Mouse (Mus musculus) limb, embryonic 14.5 days (tissue): ENCODE results near the gene Sh3d19. TPM values are rescaled to one million over a fixed set of nuclear protein-coding genes. Genes with fewer than 3 reads are reported as not detected.

ENCODE experiments used
- ATAC-seq: fragments of 200-750 bp; cut with Nextera tagmentation; 2 replicates; pipeline ENCODE4 v1.8.0; 2017; ENCODE audit warnings: low read depth, moderate number of reproducible peaks, moderate TSS enrichment; ENCODE audit not compliant: low FRiP score
- DNase-seq: peaks from one replicate; pipeline ENCODE4 v3.0.0-alpha.2; 2015; ENCODE audit warnings: low spot score
- H3K27ac ChIP-seq: fragments of 300-500 bp; sonication (generic); replicated peaks from 2 replicates; pipeline ENCODE4 v1.5.1; 2014; ENCODE audit warnings: low read depth, mild to moderate bottlenecking, low read length, moderate library complexity, mixed read lengths
- H3K27me3 ChIP-seq: fragments of 300-500 bp; sonication (generic); 2 replicates; pipeline ENCODE4 v1.6.1; 2014; ENCODE audit warnings: low read length, mixed read lengths; ENCODE audit not compliant: control insufficient read depth, insufficient read depth
- H3K36me3 ChIP-seq: fragments of 300-500 bp; sonication (generic); 2 replicates; pipeline ENCODE4 v1.6.1; 2014; ENCODE audit warnings: mild to moderate bottlenecking, low read length, moderate library complexity, mixed read lengths; ENCODE audit not compliant: control insufficient read depth, insufficient read depth
- H3K4me1 ChIP-seq: fragments of 300-500 bp; sonication (generic); 2 replicates; pipeline ENCODE4 v1.6.1; 2014; ENCODE audit warnings: antibody characterized with exemption, low read length, mixed read lengths; ENCODE audit not compliant: control insufficient read depth, insufficient read depth
- H3K4me2 ChIP-seq: fragments of 300-500 bp; sonication (generic); replicated peaks from 2 replicates; pipeline ENCODE4 v1.6.1; 2014; ENCODE audit warnings: low read depth, mild to moderate bottlenecking, low read length, moderate library complexity; ENCODE audit not compliant: severe bottlenecking
- H3K4me3 ChIP-seq: fragments of 300-500 bp; sonication (generic); replicated peaks from 2 replicates; pipeline ENCODE4 v1.5.1; 2014; ENCODE audit warnings: low read length
- H3K9ac ChIP-seq: fragments of 300-500 bp; sonication (generic); 2 replicates; pipeline ENCODE4 v1.6.1; 2014; ENCODE audit warnings: mild to moderate bottlenecking, low read depth, low read length, moderate library complexity; ENCODE audit not compliant: severe bottlenecking
- H3K9me3 ChIP-seq: fragments of 300-500 bp; sonication (generic); 2 replicates; pipeline ENCODE4 v1.6.1; 2016; ENCODE audit warnings: low read length; ENCODE audit not compliant: control insufficient read depth
- POLR2A ChIP-seq: fragments of 200-500 bp; IDR thresholded peaks from 2 replicates; pipeline ENCODE4 v1.8.0; 2012; ENCODE audit warnings: inconsistent platforms, mild to moderate bottlenecking, moderate library complexity, borderline replicate concordance; ENCODE audit not compliant: insufficient read depth, insufficient read length; ENCODE audit errors: extremely low read depth
- WGBS: fragments of 180-500 bp; shearing (Covaris S2); extraction: QIAGEN DNeasy Blood & Tissue Kit; methylation state at CpG from one replicate; pipeline ENCODE4 v1.1.7; 2014; 5-methylcytosine and 5-hydroxymethylcytosine counted together
- polyA plus RNA-seq, 2 experiments: library from polyadenylated mRNA; depleted of rRNA in 1 of 2; stranded (reverse) in 1 of 2; unstranded in 1 of 2; fragments of >200 nt; fragmentation: Nextera tagmentation in 1 of 2; extraction: Ambion mirVana in 1 of 2; gene quantifications; 2 replicates each; pipeline versions ENCODE4 v1.2.1 to v1.2.3; 2012 to 2014

Gene Sh3d19
- polyA plus RNA-seq, 2 experiments: 29.2 to 33.8 TPM

DNA sequence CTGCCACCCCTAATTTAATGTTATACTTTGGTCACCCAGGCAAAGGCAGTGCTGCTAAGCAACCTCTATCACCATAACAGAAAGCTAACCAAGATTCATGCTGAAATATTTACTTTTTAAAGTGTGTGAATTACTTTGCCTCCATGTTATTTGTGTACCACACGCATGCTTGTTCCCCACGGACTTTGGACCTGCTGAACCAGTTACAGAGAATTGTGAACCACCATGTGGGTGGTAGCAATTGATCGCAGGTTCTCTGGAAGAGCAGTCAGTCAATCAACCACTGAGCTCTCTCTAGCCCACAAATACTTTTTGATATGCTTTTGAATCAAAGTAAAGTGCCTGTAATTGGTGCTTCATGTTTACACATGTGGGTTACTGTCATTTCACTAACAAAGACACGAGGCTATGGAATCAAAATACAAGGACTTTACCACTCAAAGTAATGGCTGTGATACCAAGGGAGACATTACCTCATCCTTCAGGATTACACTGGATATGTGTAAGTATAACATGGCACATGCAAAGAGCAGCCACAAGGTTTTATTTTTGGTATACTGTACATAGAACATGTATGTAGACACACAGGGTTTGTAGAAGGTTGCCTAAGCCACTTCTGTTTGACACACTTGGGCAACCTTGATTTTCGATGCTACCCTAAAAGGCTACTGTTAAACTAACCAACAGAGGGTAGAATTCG lies 164.2 kb downstream of the Sh3d19 start:
- Histone ChIP-seq H3K4me3 (no peak overlapping the region), H3K9ac (no peak overlapping the region), H3K4me2 (no peak overlapping the region), H3K27me3 (no peaks in the 10 kb centered on the region), H3K36me3 (peaks cover 41% of the 10 kb centered on the region), H3K9me3 (no peaks in the 10 kb centered on the region), H3K4me1 (no peaks in the 10 kb centered on the region), H3K27ac (no peak overlapping the region)
- DNase-seq (no peak), ATAC-seq (no peak)
- WGBS: 89% methylated on average over 6 of the region's 6 CpGs
- no peak for TF ChIP-seq POLR2A

DNA sequence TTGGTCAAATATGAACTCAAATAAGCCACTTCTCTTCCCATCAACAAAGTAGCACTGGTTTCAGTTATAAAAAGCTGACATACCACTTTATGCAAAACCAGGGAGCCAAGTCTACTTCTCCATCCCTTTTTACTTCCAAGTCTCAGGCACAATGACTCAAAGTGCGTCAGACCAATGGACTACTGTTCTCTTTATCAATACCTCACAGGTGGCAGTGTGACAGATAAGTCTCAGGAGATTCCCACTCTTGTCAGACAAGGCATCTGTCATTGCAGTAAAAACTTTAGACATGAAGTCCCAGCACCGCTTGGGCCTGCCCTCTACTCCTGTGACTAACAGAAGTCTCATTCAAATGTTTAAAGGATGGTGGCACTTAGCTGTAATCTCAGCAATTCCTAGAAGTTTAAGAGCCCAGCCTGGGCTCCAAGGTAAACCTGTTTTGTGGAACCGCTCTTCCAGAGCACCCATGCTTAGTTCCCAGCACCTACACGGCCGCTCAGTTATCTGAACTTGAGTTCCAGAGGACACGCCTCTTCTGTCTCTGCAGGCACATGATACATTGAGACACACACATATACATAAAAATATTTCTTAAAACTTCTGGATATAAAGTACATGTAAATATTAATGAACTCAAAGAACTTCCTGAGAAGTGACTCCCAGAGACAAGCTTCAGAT lies 165.1 kb downstream of the Sh3d19 start:
- TF ChIP-seq POLR2A: no peak
- WGBS: 90% methylated on average over 6 of the region's 6 CpGs
- DNase-seq (no peak), ATAC-seq (no peak)
- H3K4me2 ChIP-seq: no peak overlapping the region
- H3K4me3 ChIP-seq: no peak overlapping the region
- H3K36me3 ChIP-seq: peaks cover 50% of the 10 kb centered on the region
- H3K27ac ChIP-seq: no peak overlapping the region
- H3K4me1 ChIP-seq: peaks cover 8% of the 10 kb centered on the region
- no peak overlapping the region for H3K9ac ChIP-seq
- no peaks in the 10 kb centered on the region for H3K9me3 ChIP-seq
- no peaks in the 10 kb centered on the region for H3K27me3 ChIP-seq

DNA sequence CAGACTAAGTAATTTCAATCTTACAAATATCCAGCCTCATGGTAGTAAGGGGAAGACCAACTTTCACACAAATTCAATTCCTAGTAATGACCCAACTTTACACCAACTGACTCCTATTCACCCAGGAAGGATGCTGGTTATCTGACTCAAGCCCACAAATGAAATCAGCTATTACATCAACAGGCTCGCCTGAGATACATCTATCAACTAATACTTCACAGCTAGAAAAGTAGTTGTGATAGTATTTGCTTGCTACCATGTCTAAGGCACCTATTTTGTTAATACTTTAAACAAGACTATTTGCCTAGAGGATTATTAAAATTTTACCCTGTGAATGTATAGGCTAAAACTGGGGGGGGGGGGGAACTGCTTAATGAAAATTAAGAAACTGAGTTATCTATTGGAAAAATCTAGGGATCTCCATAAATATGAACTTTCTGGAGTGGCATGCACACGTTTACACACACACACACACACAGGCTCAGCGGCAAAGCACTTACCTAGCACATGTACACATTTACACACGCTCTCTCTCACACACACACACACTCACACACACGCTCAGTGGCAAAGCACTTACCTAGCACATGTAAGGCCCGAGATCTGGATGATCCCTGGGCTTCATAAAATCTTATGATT lies 166.1 kb downstream of the Sh3d19 start:
- no peak for TF ChIP-seq POLR2A
- no peak overlapping the region for H3K9ac ChIP-seq
- no peaks in the 10 kb centered on the region for H3K9me3 ChIP-seq
- 94% methylated on average over 6 of the region's 6 CpGs for WGBS
- no peak overlapping the region for H3K4me3 ChIP-seq
- ATAC-seq: no peak
- H3K36me3 ChIP-seq: peaks cover 55% of the 10 kb centered on the region
- H3K4me1 ChIP-seq: peaks cover 10% of the 10 kb centered on the region
- H3K27ac ChIP-seq: no peak overlapping the region
- no peak for DNase-seq
- H3K27me3 ChIP-seq: no peaks in the 10 kb centered on the region
- no peak overlapping the region for H3K4me2 ChIP-seq

DNA sequence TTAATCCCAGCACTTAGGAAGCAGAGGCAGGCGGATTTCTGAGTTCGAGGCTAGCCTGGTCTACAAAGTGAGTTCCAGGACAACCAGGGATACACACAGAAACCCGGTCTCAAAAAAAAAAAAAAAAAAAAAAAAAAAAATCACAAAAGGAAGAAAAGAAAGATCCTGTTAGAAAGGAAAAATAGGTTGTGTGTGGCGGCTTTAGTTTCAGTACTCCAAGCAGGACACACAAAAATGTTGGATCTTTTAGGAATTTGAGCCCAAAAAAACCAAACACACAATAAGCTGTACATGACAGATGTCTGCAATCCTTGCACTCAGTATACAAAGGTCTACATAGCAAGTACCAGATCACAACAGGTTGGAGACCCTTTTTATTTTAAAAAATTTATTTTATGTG lies 168.8 kb downstream of the Sh3d19 start:
- no peak overlapping the region for H3K4me2 ChIP-seq
- TF ChIP-seq POLR2A: no peak
- peaks cover 13% of the 10 kb centered on the region for H3K4me1 ChIP-seq
- no peaks in the 10 kb centered on the region for H3K9me3 ChIP-seq
- ATAC-seq (no peak), DNase-seq (no peak)
- no peak overlapping the region for H3K4me3 ChIP-seq
- H3K27me3 ChIP-seq: no peaks in the 10 kb centered on the region
- no peak overlapping the region for H3K9ac ChIP-seq
- H3K36me3 ChIP-seq: peaks cover 55% of the 10 kb centered on the region
- 92% methylated on average over 4 of the region's 4 CpGs for WGBS
- no peak overlapping the region for H3K27ac ChIP-seq

DNA sequence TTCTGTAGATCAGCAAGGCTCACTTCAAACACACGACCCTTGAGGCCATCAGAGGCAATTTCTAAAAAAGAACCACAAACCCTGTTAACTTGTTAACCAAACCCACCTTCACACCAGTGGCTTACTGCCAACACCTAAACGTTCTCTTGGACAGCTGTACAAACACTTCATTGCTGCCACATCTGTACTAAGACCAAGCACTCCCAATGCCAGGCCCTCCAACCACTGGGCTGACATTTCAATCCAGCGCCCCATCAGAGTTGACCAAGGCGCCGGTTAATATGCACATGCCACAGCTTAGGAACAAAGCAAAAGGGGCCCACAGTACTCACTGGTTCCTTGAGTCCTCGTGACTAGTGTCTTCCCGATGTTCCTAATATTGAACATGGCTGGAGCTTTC lies 170.5 kb downstream of the Sh3d19 start:
- H3K27me3 ChIP-seq: no peaks in the 10 kb centered on the region
- 14% methylated on average over 7 of the region's 7 CpGs for WGBS
- peak overlapping the region; percentile 60 for H3K4me2 ChIP-seq
- peak overlapping the region; percentile 96 for H3K4me3 ChIP-seq
- no peaks in the 10 kb centered on the region for H3K9me3 ChIP-seq
- DNase-seq (no peak), ATAC-seq (no peak)
- peak overlapping the region; percentile 99 for H3K9ac ChIP-seq
- H3K27ac ChIP-seq: peak overlapping the region; percentile 92; the same call in 1 of the 2 replicates
- H3K36me3 ChIP-seq: peaks cover 45% of the 10 kb centered on the region
- TF ChIP-seq POLR2A: no peak
- peaks cover 13% of the 10 kb centered on the region for H3K4me1 ChIP-seq
